Mouse (Mus musculus) kidney, adult 18-20 months (tissue): ENCODE measurements around the gene Plpp2.

Source experiments
- DNase-seq: peaks from one replicate; pipeline ENCODE4 v3.0.0; 2021

Gene Plpp2

DNA sequence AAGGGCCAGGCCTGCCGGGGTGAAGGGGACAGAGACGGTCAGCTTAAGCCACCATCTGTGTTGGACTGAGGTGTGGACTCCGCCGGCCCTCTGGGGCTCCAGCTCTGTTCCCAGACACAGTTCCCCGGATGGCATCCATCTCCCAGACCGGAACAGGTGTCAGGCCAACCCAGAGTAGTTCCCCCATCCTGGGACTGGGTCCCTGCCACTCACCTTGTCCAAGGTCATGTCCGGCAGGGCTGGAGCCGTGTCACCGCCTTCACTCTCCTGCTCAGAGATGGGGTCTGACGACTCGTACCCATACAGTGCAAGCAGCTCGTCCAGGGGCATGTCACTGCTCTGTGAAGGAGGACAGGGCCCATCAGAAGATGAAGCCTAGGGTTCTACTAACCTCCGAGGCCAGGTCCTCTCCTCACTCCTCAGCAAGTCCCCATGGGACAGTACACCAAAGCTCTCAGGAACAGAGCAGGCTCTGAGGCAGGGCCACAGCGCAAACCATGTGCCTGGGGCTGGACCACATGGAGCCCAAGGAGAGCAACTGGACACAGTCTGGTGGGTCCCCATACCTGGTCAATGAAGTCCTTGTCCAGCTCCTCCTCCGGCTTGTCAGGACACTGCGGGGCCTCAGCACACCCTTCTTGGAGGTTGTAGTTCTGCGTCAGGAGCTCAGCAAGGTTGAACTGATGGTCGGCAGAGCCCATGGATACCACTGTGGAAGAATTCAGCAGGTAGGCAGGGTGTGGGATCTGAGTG lies 15.6 kb upstream of the Plpp2 start:
- no peak for DNase-seq

DNA sequence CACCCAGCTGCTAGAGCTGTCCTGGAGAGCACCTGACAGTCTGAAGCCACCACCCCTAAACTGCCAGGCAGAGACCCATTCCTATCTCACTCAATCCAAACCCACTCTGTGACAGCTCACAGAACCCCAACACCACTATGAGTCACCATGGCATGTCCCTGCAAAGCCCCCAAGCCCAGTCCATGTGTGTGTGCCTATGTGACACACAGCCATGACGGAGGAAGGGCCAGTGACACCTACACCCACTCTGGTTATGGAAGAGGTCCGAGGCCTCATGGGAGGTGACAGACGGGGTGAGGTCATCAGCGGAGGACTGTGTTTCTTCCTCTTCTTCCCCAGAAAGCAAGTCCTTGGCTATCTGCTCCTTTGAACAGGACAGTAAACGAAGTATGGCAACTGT lies 14.9 kb upstream of the Plpp2 start:
- DNase-seq, result no peak

DNA sequence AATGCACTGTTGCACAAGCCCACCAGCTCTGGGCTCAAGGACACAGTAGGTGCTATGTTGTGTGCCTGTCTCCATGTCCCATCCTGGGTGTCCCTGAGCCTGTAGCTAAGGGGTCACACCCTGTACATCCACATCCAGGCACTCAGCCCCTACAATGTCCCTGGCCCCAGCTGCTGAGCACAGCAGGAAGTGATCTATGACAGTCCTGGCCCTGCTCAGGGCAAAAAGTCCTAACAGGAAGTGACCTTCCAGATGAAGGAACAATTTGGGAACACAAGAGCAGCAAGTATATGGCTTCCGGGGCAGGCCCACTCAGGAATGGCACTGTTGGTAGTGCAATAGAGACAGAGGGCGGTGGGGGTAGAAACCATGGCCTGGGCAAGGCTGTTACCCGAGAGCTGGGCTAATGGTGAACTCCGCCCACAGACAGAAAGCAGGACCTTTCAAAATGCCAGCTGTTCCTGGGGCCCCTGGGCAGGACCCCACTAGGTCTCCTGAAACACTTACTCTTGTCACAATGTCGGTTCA lies 13.6 kb upstream of the Plpp2 start:
- DNase-seq, result no peak

- DNase-seq, result no peak
Observed at GRCm38 (mm10) chr10:79546483-79546882, 12.9 kb upstream of the Plpp2 start.

DNA sequence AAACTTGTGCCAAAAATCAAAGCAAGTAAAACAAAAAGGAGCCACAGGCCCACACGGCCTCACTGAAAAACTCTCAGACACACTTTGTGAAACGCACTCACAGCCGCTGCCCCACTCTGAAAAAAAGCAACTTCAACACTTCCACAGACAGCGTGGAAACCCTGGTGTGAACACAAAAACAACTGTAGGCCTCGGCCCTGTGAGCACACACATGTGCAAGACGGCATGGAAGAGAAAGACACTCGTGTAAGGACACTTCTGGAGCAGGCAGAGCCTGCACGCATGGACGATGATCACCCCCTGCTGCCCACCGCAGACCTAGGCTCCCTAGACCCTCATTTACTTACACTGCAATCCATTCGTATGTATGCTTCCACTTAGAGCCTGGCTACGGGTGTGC lies 12.3 kb upstream of the Plpp2 start:
- DNase-seq, result no peak

DNA sequence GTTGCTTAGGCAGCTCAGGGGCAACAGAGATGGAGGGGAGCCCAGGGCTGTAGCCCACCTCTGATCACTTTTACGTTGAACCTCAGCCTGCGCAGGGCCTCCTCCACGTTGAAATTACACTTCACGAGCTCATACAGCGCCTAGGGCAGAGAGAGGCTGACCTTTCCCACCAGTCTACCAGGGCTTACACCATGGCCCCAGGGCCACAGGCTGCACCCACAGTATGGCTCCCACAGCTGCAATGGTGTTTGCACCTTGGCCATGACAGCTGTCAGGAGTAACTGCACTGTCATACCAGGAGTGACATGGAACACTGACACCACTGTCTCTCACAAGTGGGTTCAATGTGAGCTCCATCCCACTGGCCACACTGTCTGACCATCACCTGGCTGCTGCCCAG lies 11.0 kb upstream of the Plpp2 start:
- DNase-seq, result no peak

DNA sequence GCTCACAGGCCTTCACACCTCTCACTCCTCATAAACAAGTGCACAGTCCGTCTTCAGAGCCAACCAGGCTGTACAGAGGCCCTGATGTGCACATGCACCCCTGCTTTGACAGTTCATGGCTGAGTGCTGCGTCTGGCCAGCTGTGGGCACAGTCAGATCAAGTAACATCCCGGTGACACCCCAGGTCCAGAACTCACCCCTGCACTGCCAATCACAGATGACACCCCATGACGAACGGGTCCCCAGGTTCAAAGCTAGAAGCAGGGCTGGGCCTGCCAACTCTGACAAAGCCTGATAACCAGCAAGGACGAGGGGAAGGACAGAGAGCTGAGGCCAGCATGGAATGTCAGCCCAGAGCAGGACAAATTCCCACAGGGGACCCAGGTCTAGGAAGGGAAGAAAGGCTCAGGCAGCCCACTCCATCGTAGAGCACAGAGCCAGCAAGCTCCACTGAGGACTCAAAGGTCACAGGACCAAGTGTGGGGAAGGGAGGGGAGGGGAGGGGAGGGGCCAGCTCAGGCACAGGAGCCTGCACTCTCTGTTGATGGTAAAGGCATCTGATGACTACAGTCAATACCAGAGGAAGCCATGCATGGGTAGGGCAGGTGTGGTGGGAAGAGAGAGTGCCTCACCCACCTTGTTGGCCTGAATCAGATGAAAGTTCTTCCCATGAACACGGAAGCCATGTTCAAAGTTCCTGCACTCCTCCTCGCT lies 10.4 kb upstream of the Plpp2 start:
- no peak for DNase-seq

DNA sequence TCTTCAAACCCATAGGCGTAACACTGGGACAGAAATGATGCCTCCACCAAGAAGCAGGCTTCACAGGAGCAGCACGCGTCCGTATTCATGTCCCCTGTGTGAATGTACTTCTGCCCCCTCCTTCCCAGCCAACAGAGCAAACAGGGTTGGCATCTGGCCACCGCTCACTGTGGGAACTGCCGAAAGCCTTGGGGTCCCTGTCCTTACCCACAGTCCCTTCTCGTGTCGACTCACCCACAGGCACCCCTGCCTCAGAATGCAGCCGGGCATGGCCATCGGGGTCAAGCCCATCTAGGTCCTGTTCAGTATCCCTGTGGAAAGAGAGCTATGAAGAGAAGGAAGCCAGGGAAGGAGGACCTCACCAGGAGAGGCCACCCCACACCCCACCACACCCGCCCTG lies 8.6 kb upstream of the Plpp2 start:
- DNase-seq, result no peak

- peak; percentile 55 for DNase-seq
Observed at GRCm38 (mm10) chr10:79541522-79541921, 7.9 kb upstream of the Plpp2 start.

- DNase-seq, result no peak
Observed at GRCm38 (mm10) chr10:79540746-79541145, 7.2 kb upstream of the Plpp2 start.

- no peak for DNase-seq
Observed at GRCm38 (mm10) chr10:79539701-79540495, 6.3 kb upstream of the Plpp2 start.

GRCm38 (mm10) chr10:79538873-79539272 lies 5.3 kb upstream of the Plpp2 start:
- DNase-seq, result no peak

GRCm38 (mm10) chr10:79538323-79538722 lies 4.7 kb upstream of the Plpp2 start:
- no peak for DNase-seq

GRCm38 (mm10) chr10:79537781-79538180 lies 4.2 kb upstream of the Plpp2 start:
- DNase-seq, result no peak

- DNase-seq, result no peak
Observed at GRCm38 (mm10) chr10:79537271-79537670, 3.7 kb upstream of the Plpp2 start.

GRCm38 (mm10) chr10:79536461-79537080 lies 3.0 kb upstream of the Plpp2 start:
- no peak for DNase-seq

DNA sequence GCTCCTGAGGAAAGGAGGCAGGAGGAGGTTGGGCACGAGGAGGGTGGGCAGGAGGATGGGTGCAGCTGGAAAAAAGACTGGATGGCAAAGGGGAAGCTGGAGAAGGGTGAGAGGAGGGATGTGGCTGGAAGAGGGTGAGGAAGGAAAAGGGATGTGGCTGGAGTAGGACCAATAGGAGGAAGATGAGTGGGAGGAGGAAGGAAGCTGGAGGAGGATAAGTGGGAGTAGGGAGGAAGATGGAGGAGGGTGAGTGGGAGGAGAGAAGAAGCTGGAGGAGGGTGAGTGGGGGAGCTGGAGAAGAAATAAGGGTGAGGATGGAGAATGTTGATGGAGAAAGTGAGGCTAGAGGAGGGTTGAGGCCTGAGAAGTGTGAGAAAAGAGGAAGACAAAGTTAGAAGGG lies 1.8 kb upstream of the Plpp2 start:
- DNase-seq, result no peak

DNA sequence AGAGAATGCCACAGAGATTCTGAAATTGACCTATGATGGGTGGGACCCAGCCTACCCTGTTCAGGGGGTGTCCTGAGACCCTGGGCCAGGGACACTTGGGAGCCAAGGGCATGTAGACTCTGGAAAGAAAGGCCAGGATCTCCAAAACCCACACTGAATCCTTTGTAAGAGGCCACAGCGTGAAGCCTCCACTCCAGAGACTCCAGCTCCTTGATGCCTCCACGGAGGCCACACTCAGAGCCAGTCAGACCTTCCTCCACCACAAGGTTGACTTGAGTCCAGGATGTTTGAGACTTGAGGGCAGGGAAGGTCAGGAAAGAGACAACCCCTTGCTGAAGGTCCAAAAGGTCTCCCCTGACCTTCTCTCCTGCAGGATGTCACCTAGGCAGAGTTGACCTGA lies 830 bp upstream of the Plpp2 start:
- no peak for DNase-seq

GRCm38 (mm10) chr10:79532678-79533077 lies 918 bp downstream of the Plpp2 start:
- no peak for DNase-seq

DNA sequence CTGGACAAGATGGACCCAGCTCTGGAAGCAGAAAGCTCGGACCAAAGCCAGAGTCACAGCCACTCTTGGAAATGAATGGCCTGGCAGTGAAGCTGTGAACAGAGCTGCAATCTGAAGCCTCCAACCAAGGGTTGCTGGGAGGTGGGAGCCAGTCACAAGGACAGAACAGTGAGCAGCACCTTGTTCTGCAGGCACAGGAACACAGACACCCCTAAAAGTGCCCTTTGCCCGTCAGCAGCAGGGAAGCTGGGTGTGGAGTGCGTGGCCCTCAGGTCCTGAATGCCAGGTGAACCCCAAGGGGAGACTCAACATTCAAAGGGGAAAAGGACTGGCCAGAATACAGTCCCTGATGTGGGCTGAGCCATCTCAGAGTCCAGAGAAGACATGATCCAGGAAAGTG lies 2.0 kb downstream of the Plpp2 start:
- DNase-seq, result peak; percentile 2

DNA sequence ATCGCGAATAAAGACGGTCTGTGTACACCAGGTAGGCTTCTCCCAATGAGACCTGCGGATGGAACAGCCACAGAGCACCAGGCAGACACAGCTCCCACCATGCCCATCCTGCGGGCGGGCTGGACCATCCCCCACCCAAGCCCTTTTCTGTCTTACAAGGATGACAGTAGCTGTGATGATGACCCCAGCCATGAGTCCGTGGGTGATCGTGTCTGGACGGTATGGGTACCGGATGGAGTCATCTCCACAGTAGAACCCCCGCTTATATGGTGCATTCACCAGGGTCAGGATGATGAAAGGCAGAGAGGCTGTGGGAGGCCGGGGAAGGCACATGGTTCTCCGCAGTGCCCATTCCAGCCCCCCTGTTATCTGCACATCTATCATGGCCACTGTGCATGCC lies 2.9 kb downstream of the Plpp2 start:
- peak; percentile 1 for DNase-seq

DNA sequence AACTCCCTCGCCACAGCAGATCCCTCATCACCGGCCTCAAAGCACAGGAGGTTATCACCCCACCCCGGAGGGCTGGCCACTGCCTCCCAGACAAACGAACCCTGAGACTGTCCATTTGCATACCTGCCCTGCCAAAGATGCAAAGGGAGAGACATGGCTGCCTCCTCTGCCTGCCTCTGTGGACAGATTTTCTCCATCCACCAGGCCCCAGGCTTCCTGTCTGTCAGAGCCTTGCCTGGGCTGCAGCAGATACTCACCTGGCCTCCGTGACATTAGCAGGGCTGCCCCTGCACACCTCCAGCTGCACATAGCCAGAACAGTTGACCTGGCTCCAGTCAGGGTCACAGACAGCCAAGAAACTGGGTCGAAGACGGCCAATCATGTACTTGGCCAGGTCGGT lies 3.4 kb downstream of the Plpp2 start:
- DNase-seq, result peak; percentile 2

DNA sequence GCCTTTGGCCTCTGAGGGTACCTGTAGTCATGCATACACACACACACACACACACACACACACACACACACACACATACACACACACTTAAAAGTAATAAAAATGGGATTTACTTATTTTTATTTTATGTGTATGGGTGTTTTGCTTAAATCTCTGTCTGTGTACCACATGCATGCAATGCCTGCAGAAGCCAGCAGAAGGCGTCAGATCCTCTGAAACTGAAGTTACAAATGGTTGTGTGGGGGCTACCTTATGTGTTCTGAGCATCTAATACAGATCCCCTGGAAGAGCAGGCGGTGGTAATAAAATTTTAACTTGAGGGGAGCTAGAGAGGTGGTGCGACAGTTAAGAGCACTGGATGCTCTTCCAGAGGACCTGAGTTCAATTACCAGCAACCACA lies 5.5 kb downstream of the Plpp2 start:
- DNase-seq, result no peak
